8 mouse cellular contexts compared by ENCODE assay signal in genomic region chr13:35026879-35027278, GRCm38 (mm10). TPM values are rescaled to one million over a fixed set of nuclear protein-coding genes. Genes with fewer than 3 reads are reported as not detected.
A peak's percentile ranks its signal among the peaks of the same experiment; 100 is the strongest.
DNase-seq lines count a peak whose midpoint lies in the region; ATAC-seq and TF ChIP-seq lines count a peak whose summit lies in the region.

Gene Eci2, minus strand, starts transcription at chr13:35027096.

- no peak for TF ChIP-seq POLR2A in bone marrow macrophage, adult 2 months (IDR thresholded peaks at IDR 0.05; ENCODE audit: borderline replicate concordance, low read depth, low read length)

- intact Hi-C loops in gastrocnemius, adult 2 months (cut with DNase I): loop anchor here (10.0 kb wide), 1 partner anchor 928 kb away; the partner anchor contains the start of gene Ppp1r3g
- intact Hi-C loops in left cerebral cortex, postnatal 25 days (cut with DNase I): loop anchor here (2.0 to 5.0 kb wide), 2 partner anchors 32 to 385 kb away; no protein-coding TSS in a partner anchor

- no peak within 1 kb of the TSS for H3K9ac ChIP-seq in hindbrain, embryonic 14.5 days
- H3K9ac ChIP-seq in stomach, embryonic 15.5 days: no peak within 1 kb of the TSS

- peak within 1 kb of the TSS; percentile 35 for H3K4me2 ChIP-seq in hindbrain, embryonic 14.5 days (replicated peaks)
- peak within 1 kb of the TSS; percentile 35 for H3K4me2 ChIP-seq in stomach, embryonic 15.5 days

- no peaks in the 10 kb centered on the region for H3K27me3 ChIP-seq in hindbrain, embryonic 14.5 days (ENCODE audit: control insufficient read depth, insufficient read depth, low read length)
- H3K27me3 ChIP-seq in stomach, embryonic 15.5 days (replicated peaks): no peaks in the 10 kb centered on the region

- H3K4me1 ChIP-seq in bone marrow macrophage, adult 2 months (ENCODE audit: control insufficient read depth, insufficient read depth, low read length): no peaks in the 10 kb centered on the region
- H3K4me1 ChIP-seq in hindbrain, embryonic 14.5 days (replicated peaks; ENCODE audit: control insufficient read depth, insufficient read depth, low read length): no peaks in the 10 kb centered on the region
- H3K4me1 ChIP-seq in stomach, embryonic 15.5 days: no peaks in the 10 kb centered on the region

- WGBS in hindbrain, embryonic 14.5 days: 5% methylated on average over 6 of the region's 6 CpGs
- WGBS in stomach, embryonic 15.5 days: 6% methylated on average over 6 of the region's 6 CpGs

- no peaks in the 10 kb centered on the region for H3K36me3 ChIP-seq in hindbrain, embryonic 14.5 days (replicated peaks; ENCODE audit: control insufficient read depth, insufficient read depth)
- H3K36me3 ChIP-seq in stomach, embryonic 15.5 days: no peaks in the 10 kb centered on the region

- no peak for ATAC-seq in hindbrain, embryonic 14.5 days (ENCODE audit: low FRiP score)
- 0 out of 2 replicates have a peak, but pooled peaks have one; percentile 64 for ATAC-seq in megakaryocyte-erythroid progenitor cell, adult 5-6 weeks (replicated peaks; ENCODE audit: low FRiP score, low TSS enrichment, poor library complexity, severe bottlenecking)
- ATAC-seq in stomach, embryonic 15.5 days (ENCODE audit: insufficient read depth, low FRiP score, low read depth): no peak

- TF ChIP-seq CTCF in bone marrow macrophage, adult 2 months (IDR thresholded peaks at IDR 0.05; ENCODE audit: low read depth, low read length): peak; percentile 63
- peak; percentile 69 for TF ChIP-seq CTCF in gastrocnemius, adult 2 months (IDR thresholded peaks at IDR 0.05)

- no peak within 1 kb of the TSS for H3K27ac ChIP-seq in bone marrow macrophage, adult 2 months (ENCODE audit: insufficient read depth, low read depth, low read length)
- no peak within 1 kb of the TSS for H3K27ac ChIP-seq in gastrocnemius, adult 2 months
- H3K27ac ChIP-seq in hindbrain, embryonic 14.5 days: no peak within 1 kb of the TSS
- no peak within 1 kb of the TSS for H3K27ac ChIP-seq in stomach, embryonic 15.5 days

- H3K9me3 ChIP-seq in hindbrain, embryonic 14.5 days (ENCODE audit: control insufficient read depth, low read length): no peaks in the 10 kb centered on the region
- H3K9me3 ChIP-seq in stomach, embryonic 15.5 days: no peaks in the 10 kb centered on the region

- no peak within 1 kb of the TSS for H3K4me3 ChIP-seq in bone marrow macrophage, adult 2 months (ENCODE audit: insufficient read depth, low read length)
- H3K4me3 ChIP-seq in gastrocnemius, adult 2 months: peak within 1 kb of the TSS; percentile 57
- peak within 1 kb of the TSS; percentile 13; the same call in 1 of the 2 replicates for H3K4me3 ChIP-seq in hindbrain, embryonic 14.5 days (replicated peaks; ENCODE audit: low read length)
- H3K4me3 ChIP-seq in stomach, embryonic 15.5 days (replicated peaks): 0 out of 2 replicates have a peak within 1 kb of the TSS, but pooled peaks have one; percentile 15

- no peak for DNase-seq in layer of hippocampus, adult 8-10 months (ENCODE audit: low spot score in 2 of 2)
- DNase-seq in layer of hippocampus, adult 9-10 months (ENCODE audit: low spot score): no peak
- peak; percentile 35 for DNase-seq in gastrocnemius, adult 2 months
- DNase-seq in hindbrain, embryonic 14.5 days (ENCODE audit: low spot score): peak; percentile 57
- peak in 1 of 2 experiments; percentile 16 for DNase-seq in left cerebral cortex, postnatal 25 days (ENCODE audit: low spot score in 2 of 2)

RNA-seq across cellular contexts. Expression of gene Eci2, which starts in this region (rescaled TPM):
- total RNA-seq in layer of hippocampus, adult 8-10 months (2022): 10 to 100 TPM; 47.5 to 66.6 (median 50.9) TPM
- polyA plus RNA-seq in bone marrow macrophage, adult 2 months (2012; ENCODE audit: insufficient read depth, insufficient read length, missing spikeins): 47.4 and 50.5 TPM in 2 replicates
- 100 to 1,000 TPM in 1 of 2 experiments, 10 to 100 TPM in 1; 83.2 to 106 TPM for total RNA-seq in gastrocnemius, adult 2 months (2021)
- polyA plus RNA-seq in hindbrain, embryonic 14.5 days (2014; fragmentation: Nextera tagmentation; extraction: Ambion mirVana): 114 and 116 TPM in 2 replicates
- 10 to 100 TPM; 39.3 to 40.0 TPM for total RNA-seq in left cerebral cortex, postnatal 25 days (2021)
- total RNA-seq in megakaryocyte-erythroid progenitor cell, adult 5-6 weeks (2014; fragmentation: Nextera tagmentation): 94.1 and 141 TPM in 2 replicates
- 122 TPM in 2 replicates for total RNA-seq in megakaryocyte-erythroid progenitor cell, adult 5-6 weeks (2017)
- polyA plus RNA-seq in stomach, embryonic 15.5 days (2015; fragmentation: Nextera tagmentation; extraction: Ambion mirVana): 123 and 139 TPM in 2 replicates

Comparison
In these comparisons a context has a peak if more than half of its experiments do, and no peak if none do; other contexts are left out.
1. DNase-seq: peak in gastrocnemius, adult 2 months (single experiment) and hindbrain, embryonic 14.5 days (single experiment); none in layer of hippocampus, adult 8-10 months (0 of 2) and layer of hippocampus, adult 9-10 months (single experiment).